Mouse (Mus musculus): ENCODE data around the gene Frmd5. TPM values are rescaled to one million over a fixed set of nuclear protein-coding genes. Genes with fewer than 3 reads are reported as not detected.
"Not testable (repeated sequence)": the region's sequence is repeated elsewhere in the genome, so short reads cannot be mapped to it uniquely, and the experiment has no call there.

Frmd5 gene
- total RNA-seq, 4 experiments from 2014 or later, result 47.4 to 51.3 (median 50.4) TPM

GRCm38 (mm10) chr2:121505942-121506882 lies 300.7 kb downstream of the Frmd5 start, which contains the start of the genes Mfap1a and Wdr76:
Mfap1a (minus strand) TSS chr2:121506665.
Wdr76 (plus strand) TSS chr2:121506723.
- DNase-seq (ENCODE audit: low spot score in 2 of 2), result peak; percentile 69 to 77

DNA sequence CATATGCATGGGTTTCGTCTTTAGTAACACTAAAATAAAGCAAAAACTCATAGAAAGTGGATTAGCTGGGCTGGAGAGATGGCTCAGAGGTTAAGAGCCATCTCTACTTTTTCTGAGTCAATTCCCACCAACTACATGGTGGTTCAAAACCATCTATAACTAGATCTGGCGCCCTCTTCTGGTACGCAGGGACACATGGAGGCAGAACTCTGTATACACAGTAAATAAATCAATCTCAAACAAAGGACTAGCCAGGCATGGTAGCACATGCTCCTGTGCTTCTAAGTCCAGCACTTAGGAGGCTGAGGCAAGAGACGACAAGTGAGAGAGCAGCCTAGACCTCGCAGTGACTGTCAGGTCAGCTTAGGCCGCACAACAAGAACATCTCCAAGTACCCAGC lies 305.3 kb downstream of the Frmd5 start:
- DNase-seq (ENCODE audit: low spot score in 2 of 2), result not testable (repeated sequence)

Other genes starting within 250 kb of the Frmd5 start
- 10 to 100 TPM; 92.6 to 96.8 (median 94.1) TPM for gene Casc4, start 59.9 kb upstream of the Frmd5 start, total RNA-seq (2022)
- 10 to 100 TPM; 34.7 to 39.3 (median 35.7) TPM for gene Ctdspl2, start 148.9 kb upstream of the Frmd5 start, total RNA-seq (2022)
- under 1 TPM in 2 of 4 experiments, not detected in 2; 0.16 to 0.41 TPM for gene Mageb3, start 149.0 kb upstream of the Frmd5 start, total RNA-seq (2022)
- gene Eif3j1, start 221.5 kb upstream of the Frmd5 start, total RNA-seq (2022), result 10 to 100 TPM; 19.5 to 22.6 (median 19.9) TPM

All from left cerebral cortex, adult 8-10 months (tissue).